Mouse (Mus musculus): Measurements from ENCODE around the gene Cmpk1.

Gene Cmpk1

DNA sequence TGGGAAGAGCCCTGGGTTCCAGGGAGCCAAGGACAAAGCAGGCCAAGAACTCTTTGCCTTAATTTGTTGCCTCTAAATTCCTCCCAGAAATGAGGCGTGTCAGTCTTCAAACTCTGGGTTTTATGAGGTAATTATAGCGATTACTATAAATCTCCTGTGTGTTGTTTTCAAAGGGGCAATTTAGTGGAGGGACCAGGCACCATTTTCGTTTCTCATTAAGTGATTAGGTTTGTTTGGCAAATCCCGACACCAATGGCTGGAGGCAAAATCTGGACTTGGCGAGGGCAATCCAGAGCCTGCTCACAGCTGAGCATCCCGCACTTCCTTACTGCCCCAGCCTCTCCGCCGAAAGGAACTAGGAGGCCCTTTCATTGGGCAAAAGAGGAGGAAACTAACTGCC is 44.5 kb downstream of the Cmpk1 start:
- no peak for DNase-seq

DNA sequence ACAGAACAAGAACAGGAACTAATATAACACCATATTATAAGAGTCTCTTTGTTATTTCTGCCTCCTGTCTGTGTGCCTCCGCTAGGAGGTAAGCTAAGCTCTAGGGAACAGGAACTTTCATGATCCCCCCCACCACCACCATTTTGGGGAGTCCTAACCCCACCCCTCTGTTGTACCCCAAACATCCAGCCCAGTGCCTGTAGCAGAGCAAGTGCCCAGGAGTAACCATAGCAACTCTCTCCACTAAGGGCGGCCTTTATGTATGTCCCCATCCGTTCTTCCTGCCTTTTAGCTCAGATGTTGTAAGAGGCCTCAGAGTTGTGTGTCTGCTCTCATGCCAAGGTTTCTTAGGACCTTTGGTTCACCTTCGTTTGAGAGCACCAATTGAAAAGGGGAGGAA is 44.9 kb downstream of the Cmpk1 start:
- no peak for DNase-seq

DNA sequence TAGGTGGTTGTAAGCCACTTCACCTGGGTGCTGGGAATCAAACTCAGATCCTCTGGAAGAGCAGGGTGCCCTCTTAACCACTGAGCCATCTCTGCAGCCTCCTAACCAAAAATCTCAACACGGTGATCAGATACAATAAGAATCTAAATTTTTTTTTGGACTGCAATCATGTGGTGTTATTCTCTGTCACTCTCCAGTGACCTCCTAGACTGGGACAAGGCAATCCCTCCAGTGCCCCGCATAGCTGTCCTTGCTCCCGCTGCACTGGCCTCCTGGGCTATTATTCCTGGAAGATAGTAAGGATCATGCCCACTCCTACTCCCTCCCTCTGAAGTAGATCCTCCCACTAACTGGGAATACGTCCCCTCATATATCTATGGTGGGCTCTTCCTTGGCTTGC is 45.7 kb downstream of the Cmpk1 start:
- no peak for DNase-seq

GRCm38 (mm10) chr4:114938248-114938647 is 48.8 kb downstream of the Cmpk1 start:
- DNase-seq, result no peak

- no peak for DNase-seq
These were observed 49.5 kb downstream of the Cmpk1 start for GRCm38 (mm10) chr4:114937459-114938047.

GRCm38 (mm10) chr4:114934188-114934587 is 52.9 kb downstream of the Cmpk1 start:
- DNase-seq, result no peak

DNA sequence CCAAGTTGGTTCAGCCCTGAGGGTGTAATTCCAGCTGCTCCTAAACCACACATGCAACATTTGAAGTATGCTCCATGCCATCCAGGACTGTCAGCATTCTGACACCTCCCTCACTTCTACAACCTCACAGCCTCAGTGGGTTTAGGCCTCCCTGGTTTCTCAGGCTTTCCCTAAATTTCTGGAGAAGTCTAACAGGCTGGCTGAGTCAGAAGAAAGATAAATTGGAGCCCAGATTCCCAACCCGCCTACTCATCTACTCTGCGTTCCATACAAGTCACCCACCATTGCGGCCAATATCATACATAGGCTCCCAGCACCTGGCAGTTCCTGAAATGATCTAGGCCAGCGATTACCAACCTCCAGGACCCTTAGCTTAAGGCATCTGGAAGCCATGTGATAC is 54.3 kb downstream of the Cmpk1 start:
- DNase-seq, result no peak

DNA sequence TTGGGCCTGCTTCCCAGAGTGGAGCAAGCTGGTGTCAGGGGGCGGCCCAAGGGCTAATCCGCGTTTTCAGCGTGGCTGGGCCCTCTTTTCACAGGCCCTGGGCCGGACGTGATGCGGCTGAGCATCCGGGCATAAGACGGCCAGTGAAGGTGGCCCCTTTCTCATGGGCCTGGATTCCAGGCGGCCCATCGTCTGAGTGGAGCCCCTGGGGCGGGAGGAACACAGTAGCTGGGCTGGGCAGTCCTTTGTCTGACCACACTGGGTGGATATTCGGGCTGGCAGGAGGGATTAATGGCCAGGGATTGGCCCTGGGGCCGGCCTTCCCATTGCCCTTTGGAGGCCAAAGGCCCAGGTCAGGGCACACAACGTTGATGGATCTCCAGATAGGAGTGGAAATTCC is 57.9 kb downstream of the Cmpk1 start:
- DNase-seq, result no peak

DNA sequence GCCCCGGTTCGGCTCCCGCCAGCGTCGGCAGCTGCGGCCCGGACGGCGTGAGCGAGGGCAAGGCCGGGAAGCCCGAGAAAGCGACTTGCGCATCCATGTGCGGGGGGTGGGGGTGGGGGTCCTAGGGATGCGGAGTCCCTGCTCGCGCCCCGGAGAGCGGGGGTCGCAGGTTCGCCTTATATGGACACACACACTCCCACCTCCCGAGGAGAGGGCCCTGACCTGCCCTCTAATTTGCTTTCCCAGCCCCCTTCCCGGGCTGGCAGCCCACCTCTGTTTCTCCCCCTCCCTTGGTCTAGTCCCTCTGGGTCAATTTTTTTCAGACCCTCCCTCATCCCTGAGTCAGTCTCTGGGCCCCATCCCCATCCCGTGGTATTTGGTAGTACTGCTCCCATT is 61.1 kb downstream of the Cmpk1 start, which contains the start of gene Foxe3:
TSS of gene Foxe3 (minus strand) at position 97 of the 396 bp plus-strand sequence.
- no peak for DNase-seq

GRCm38 (mm10) chr4:114924971-114925916 is 61.8 kb downstream of the Cmpk1 start:
- no peak for DNase-seq

- DNase-seq, result no peak
These were observed 70.0 kb downstream of the Cmpk1 start for GRCm38 (mm10) chr4:114917091-114917490.

- no peak for DNase-seq
These were observed 71.0 kb downstream of the Cmpk1 start for GRCm38 (mm10) chr4:114916056-114916455.

DNA sequence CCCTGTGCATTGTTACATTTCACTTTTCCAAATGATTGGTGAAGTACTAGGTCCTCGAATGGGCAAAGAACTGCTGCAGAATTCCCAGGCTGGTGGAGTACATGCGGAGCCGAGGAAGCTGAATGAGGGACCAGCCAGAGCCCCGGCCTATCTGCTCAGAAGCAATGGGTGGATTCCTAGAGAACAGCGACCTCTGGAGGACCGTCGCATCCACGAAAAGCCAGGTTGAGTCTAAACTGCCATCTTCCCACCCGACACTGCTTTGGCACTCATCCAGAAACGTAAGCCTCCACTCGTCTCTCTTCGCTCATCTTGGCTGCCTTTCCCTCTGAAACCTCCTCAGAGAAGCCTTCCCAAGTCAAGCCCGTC is 73.5 kb downstream of the Cmpk1 start:
- DNase-seq, result peak; percentile 6

DNA sequence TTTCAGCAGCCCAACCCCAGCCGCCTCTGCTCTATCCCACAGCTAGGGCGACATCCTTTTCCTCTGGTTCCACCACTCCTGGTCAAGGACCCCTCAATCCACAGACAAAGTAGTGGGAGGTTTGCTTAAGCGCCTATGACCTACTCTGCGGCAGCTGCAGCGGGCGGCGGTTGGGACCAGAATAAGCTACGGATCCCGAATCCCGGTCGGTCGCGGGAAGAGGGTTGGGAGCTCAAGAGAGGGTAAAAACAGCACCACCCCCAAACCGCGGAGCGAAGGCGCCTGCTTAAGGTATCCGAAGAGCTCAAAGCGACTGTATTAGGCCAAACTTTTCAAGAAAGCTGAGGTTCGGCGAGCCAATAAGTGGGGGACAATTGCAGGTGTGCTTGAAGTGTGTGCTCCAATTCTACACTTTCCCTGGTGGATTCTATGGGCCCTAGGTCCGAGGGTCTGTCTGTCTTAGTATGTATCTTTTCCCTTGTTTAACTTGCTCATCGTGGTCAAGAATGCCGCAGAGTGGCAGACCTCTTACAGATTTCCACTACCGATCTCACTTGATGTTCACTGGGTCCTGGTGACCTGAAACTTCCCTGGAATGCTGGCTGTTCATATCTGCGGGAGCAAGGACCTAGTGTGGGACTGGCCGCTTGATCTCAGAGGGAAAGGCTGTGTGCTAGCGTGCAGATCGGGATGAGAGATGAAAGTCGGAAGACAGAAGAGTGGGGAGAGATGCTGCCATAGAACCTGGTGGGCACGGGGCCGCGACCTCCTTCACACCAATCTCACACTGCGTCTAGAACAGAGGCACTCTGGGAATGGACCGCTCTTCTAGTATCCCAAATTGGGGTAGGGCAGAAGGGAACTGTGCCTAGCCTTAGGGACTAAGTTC is 74.1 kb downstream of the Cmpk1 start:
- no peak for DNase-seq

- DNase-seq, result no peak
These were observed 77.2 kb downstream of the Cmpk1 start for GRCm38 (mm10) chr4:114909602-114910484.

All from cerebellum, adult 11 months (tissue).